Mouse (Mus musculus): ENCODE results near the gene Kcmf1. TPM values are rescaled to one million over a fixed set of nuclear protein-coding genes. Genes with fewer than 3 reads are reported as not detected.
"Not testable (repeated sequence)": the region's sequence is repeated elsewhere in the genome, so short reads cannot be mapped to it uniquely, and the experiment has no call there.

Gene Kcmf1
- total RNA-seq, 1 experiment from 2014 or later = 123 TPM

DNA sequence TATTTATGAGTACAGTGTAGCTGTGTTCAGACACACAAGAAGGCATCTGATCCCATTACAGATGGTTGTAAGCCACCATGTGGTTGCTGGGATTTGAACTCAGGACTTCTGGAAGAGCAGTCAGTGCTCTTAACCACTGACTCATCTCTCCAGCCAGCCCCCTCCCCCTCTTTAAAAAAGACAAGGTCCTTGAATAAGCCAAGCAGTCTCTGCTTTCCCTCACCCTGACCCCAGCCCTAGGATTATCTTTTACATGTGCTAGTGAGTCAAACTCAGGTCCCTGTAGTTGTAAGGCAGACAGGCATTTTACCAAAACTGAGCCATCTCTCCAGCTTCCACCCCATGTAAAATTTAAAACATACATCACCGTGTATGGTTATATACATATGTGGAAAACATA, 32.0 kb downstream of the Kcmf1 start:
- no peak for ATAC-seq (ENCODE audit: extremely low read depth, insufficient number of reproducible peaks, low FRiP score, poor library complexity, severe bottlenecking)

DNA sequence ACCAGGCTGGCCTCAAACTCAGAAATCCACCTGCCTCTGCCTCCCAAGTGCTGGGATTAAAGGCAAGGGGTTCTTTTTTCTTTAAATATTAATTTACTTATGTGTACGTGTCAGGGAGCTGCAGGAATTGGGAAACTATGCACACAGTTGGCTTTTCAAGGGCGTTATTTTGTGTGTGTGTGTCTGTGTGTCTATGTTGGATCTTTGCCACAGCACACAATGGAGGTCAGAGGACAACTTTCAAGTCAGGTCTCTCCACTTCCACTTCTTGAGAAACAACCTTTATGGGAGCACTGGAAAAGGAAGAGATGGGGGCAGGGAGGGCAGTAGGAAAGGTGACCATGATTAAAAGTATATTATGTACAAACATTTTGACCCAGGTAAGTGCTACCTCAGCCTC, 33.5 kb downstream of the Kcmf1 start:
- ATAC-seq (ENCODE audit: extremely low read depth, insufficient number of reproducible peaks, low FRiP score, poor library complexity, severe bottlenecking) = no peak

DNA sequence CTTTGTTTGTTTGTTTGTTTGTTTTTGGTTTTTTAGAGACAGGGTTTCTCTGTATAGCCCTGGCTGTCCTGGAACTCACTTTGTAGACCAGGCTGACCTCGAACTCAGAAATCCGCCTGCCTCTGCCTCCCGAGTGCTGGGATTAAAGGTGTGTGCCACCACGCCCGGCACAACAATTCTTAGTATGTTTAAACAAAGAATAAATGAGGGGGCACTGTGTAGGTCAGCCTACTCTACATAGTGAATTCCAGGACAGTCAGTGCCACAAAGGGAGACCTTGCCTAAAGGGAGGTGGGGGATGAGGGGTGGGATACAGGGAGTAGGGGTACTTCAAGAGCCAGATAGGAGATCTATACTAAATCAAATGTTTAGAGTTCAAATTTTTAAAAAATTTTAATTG, 37.1 kb downstream of the Kcmf1 start:
- not testable (repeated sequence) for ATAC-seq (ENCODE audit: extremely low read depth, insufficient number of reproducible peaks, low FRiP score, poor library complexity, severe bottlenecking)

DNA sequence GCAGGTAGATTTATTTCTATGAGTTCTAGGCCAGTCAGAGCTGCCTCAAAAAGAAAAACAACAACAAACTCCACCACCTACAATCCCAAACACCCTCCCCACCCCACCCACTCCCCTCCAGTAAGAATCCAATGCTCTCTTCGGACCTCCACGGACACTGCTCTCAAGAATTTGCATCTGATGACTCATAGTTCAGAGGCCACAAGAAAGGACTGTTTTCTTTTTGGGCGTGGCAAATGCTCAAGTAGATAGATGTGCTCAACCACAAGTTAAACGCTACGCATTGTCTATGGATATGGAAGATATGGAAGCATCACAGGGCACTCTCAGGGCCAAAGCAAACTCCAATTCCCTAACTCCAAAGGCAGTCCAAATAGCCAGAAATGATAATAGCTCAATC, 45.5 kb downstream of the Kcmf1 start:
- no peak for ATAC-seq (ENCODE audit: extremely low read depth, insufficient number of reproducible peaks, low FRiP score, poor library complexity, severe bottlenecking)

DNA sequence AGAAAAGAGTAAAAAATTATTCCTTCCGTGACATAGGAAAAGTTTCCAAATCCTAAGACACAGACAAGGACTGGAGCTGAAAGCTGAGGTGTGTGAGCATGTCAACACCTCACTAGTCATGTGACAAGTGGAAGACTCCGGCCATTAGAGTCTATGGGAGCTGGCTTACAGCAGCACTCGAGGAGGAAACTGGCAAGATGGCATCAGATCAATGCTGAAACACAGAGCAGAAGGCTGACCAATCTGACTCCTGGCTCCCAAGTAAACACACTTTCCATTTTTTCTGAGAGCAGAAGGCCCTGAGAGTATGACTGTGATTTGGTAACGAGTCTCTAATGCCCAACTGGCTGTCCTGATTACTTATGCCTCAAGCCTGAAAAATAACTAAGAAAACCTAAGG, 47.6 kb downstream of the Kcmf1 start:
- no peak for ATAC-seq (ENCODE audit: extremely low read depth, insufficient number of reproducible peaks, low FRiP score, poor library complexity, severe bottlenecking)

DNA sequence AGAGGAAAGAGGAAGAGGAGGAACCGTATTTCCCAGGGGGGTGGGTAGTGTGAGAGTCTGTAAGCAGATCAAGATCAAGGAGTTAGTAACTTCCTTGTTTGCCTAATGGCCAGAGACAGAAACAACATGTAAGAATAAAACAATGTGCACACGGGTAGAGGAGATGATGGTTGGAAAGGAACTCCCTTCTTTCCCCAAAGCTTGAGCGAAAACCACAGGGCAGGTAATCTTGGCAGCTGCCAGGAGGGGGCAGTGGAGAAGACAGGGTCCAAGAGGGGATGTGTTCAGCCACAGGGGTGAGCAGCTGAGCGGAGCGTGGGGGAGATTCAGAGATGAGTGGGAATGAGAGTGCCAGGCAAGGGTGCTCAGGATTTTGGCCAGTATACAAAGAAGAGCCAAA, 48.1 kb downstream of the Kcmf1 start:
- 0 out of 2 replicates have a peak, but pooled peaks have one; percentile 30 for ATAC-seq (ENCODE audit: extremely low read depth, insufficient number of reproducible peaks, low FRiP score, poor library complexity, severe bottlenecking)

DNA sequence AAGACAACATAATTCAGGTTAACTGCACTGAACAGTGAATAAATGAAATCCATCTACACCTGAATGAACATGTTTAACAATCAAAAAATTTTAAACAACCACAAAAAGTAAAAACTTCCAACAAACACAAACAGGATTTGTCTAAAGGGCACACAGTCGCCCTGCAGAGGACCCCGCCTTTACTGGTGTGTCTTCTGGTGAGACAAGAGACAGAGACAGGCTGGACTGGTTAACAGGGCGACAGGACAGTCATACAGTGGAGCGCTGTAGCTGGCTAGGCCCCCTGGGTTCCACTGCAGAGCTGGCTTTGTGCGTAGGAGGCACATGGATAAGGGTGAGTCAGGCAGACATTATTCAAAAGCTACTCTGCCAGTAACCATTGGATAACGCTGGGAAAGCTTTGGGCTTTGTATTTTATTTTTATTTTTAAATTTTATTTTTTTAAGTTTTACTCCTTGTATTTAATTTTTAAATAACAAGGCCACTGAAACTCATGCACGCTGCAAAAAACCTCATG, 57.7 kb downstream of the Kcmf1 start:
- no peak for ATAC-seq (ENCODE audit: extremely low read depth, insufficient number of reproducible peaks, low FRiP score, poor library complexity, severe bottlenecking)

DNA sequence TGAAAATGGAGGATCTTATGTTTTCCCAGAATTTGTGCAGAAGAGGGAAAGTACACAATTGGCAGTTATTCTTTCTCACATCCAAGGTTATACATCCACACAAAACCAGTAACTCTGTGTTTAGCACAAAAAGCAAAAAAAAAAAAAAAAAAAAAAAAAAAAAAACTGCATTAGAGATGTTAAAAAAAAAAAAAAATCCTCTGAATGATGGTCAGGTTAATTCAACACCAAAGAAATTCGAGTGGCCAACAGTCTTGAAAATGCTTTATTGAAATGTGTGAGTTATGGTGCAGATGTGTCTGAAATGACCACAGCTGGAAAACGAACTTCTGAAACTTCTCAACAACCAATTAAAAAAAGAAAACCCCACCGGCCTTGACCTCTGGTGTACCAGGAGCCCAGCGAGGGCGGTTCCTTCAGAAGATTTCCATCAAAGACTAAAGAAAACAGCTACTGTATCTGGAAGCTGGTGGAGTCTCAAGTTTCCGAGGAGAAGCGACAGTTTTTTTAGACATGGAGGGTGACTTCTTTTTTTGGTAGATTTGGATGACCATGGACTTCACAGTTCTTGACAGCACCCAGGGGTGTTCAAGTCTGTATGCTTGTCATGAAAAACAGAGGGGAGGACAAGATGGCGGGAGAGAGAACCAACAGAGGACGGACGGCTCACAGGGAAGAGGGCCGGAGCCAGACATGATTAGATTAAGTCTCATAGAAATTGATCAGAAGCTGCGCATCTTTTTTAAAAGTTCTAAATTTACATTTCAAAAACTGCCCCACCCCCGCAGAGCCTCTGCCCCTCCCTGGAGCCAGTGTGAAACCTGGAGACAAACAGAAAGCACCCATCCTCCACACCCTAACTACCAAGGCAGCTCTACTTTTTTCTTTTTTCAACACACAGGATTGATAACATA, 58.7 kb downstream of the Kcmf1 start:
- ATAC-seq (ENCODE audit: extremely low read depth, insufficient number of reproducible peaks, low FRiP score, poor library complexity, severe bottlenecking) = no peak

DNA sequence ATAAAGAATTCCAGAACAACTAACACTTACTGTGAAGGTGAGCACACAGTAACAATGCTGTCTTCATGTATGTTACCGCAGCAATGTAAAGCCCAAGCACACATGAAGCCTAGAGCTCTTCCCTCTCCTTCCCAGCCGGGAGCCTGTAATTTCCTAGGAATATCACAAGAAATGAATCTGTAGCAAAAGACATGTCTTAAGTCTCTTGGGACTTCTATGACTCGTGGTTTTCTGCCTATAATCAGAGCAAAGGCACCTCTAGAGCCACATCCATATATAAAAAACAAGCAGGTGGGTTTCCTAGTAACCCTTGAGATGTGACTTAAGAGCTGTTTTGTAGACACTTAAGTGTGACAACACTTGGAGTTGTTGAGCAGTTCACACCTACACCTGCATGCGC, 62.0 kb downstream of the Kcmf1 start:
- ATAC-seq (ENCODE audit: extremely low read depth, insufficient number of reproducible peaks, low FRiP score, poor library complexity, severe bottlenecking) = no peak

DNA sequence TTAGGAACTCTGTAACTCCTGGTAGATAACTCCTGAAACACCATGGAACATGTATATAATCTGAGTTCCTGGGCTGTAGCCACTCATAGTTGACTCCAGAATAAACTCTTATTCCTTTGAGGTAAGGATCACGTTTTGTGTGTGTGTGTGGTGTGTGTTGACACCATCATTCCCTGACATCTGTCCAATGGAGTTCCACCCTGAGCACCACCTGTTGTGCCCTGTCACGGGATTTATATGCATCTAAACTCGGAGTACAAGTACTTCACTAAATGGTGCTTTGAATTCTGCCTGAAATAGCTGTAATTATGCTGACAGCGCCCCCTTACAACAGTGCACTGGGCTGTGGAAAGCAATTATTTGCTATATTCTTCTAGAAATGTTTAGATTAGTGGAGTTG, 65.3 kb downstream of the Kcmf1 start:
- no peak for ATAC-seq (ENCODE audit: extremely low read depth, insufficient number of reproducible peaks, low FRiP score, poor library complexity, severe bottlenecking)

DNA sequence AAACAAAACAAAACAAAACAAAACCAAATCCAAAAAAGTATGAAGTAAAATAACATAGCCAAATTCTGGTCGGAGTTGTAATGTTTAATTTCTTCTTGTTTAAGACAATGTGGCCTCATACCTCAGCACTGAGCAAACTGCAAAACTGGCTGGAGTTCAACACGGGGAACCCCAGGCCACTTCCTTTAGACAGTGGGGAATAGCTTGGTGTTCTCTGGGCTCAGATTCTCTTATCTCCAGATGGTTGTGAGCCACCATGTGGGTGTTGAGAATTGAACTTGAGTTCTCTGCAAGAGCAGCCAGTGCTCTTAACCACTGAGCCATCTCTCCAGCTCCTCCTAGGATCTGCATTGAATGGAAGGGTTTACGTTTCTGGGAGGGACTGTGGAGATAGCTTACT, 67.9 kb downstream of the Kcmf1 start:
- ATAC-seq (ENCODE audit: extremely low read depth, insufficient number of reproducible peaks, low FRiP score, poor library complexity, severe bottlenecking) = no peak

DNA sequence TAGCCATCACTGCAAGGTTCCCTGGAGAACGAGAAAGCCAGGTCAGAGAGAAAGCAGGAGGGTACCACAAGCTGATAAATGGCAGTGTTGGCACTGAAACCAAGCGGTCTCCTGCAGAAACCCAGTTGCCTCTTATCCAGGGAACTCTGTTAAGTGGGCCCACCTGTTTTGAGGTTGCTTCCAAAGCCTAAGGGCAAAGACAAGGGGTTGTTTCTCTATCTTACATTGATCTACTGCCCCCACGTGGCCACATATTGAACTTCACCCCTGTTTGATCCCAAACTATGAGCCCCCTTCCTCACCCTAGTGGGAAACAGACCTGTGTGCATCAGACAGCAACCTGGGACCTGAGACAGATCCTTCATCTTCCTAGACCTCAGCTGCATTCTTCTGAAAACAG, 68.5 kb downstream of the Kcmf1 start:
- ATAC-seq (ENCODE audit: extremely low read depth, insufficient number of reproducible peaks, low FRiP score, poor library complexity, severe bottlenecking) = peak; percentile 51; the same call in 1 of the 2 replicates

DNA sequence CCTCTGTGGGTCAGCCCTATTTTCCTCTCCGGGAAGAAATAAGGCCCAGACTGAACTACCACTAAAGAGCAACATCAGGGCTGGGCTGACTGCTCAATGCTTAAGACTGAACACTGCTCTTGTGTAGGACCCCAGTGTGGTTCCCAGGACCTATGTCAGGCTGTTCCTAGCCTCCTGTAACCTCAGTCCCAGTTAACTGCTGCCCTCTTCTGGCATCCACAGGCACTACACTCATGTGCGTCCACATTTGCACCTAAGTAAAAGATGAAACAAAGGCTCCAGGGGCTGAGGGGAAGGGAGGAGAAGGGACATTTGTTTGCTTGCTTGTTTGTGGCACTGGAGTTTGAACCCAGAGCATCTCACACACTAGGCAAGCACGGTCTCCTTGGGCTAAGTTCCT, 70.9 kb downstream of the Kcmf1 start:
- ATAC-seq (ENCODE audit: extremely low read depth, insufficient number of reproducible peaks, low FRiP score, poor library complexity, severe bottlenecking) = no peak

DNA sequence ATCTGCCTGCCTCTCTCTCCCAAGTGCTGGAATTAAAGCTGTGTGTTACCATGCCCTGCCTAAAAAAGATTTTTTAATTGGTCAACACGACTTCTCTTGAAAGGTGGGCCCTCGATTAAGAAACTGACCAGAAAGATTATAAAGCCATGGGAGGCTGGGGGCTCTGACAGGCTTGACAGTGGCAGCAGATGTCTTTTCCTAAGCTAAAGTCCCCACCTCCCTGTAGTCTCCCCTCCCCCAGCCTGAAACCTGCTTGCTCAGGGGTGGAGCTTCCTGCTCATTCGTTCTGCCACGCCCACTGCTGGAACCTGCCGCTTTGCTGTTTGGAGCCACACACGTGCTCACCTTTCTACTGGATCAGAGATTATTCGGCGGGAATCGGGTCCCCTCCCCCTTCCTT, 71.7 kb downstream of the Kcmf1 start:
- not testable (repeated sequence) for ATAC-seq (ENCODE audit: extremely low read depth, insufficient number of reproducible peaks, low FRiP score, poor library complexity, severe bottlenecking)

DNA sequence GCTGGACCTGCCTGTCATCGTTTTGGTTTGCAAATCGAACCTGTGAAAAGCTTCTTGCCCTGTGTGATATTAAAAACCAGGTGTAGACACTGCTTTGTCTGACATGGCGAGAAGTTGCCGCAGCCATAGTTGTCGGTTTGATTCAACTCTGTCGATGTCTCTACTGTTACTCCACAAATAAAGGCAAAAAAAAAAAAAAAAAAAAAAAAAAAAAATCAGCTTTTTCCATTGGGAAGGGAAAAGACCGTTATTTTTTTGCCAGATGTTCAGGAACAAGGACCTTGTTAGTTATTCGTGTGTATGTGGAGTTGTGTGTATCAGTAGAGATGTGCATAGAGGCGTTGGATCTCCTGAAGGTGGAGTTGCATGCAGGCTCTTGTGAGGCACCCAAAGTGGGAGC, 74.0 kb downstream of the Kcmf1 start:
- no peak for ATAC-seq (ENCODE audit: extremely low read depth, insufficient number of reproducible peaks, low FRiP score, poor library complexity, severe bottlenecking)

DNA sequence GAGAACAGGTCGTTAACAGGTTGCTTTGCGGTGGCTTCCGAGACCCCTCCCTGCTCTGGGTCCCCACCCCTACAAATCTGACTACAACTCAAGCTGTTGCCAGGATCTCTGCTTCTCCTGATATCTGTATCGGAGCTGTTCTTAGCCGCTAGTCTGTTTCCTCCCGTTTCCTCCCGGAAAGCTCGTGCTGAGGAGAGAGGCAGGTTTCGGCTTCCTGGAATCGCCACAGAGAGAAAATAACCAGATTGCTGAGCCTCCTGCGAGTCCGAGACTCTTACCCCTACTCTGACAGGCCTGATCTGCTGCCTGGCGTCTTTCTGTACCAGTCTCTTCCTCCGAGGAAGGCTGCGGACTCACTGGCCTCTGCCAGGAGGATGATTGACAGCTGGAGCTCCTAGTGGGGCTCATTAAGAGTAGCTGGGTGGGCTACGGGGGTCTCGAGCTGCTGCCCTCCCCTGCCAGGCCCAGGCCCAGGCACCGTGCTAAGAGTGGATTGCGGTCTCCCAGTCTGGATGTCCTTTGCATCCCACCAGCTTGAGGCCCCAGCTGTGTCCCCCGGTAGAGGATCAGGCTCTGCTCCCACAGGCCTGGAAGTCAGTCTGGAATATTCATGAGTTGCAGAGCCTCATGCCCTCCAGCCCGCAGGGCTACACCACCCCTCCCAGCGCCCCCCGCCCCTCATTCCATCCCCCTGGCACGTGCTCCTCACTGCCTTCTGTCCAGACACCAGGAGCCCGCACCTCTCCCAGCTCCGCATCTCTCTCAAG, 74.6 kb downstream of the Kcmf1 start:
- no peak for ATAC-seq (ENCODE audit: extremely low read depth, insufficient number of reproducible peaks, low FRiP score, poor library complexity, severe bottlenecking)

DNA sequence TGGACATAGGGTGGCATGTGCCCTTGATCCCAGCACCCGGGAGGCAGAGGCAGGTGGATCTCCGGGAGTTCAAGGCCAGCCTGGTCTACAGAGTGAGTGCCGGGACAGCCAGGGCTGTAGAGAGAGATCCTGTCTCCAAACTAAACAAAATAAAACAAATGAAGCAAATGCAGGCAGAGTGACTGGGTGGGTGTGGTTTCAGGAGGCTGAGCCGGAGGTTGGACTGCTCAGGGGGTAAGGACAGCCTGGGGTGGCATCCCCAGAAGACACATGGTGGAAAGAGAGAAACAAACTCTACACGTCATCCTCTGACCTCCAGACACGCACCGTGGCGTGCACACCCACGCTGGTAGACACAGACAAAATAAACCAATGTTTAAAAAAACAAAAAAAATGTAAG, 86.3 kb downstream of the Kcmf1 start:
- no peak for ATAC-seq (ENCODE audit: extremely low read depth, insufficient number of reproducible peaks, low FRiP score, poor library complexity, severe bottlenecking)

DNA sequence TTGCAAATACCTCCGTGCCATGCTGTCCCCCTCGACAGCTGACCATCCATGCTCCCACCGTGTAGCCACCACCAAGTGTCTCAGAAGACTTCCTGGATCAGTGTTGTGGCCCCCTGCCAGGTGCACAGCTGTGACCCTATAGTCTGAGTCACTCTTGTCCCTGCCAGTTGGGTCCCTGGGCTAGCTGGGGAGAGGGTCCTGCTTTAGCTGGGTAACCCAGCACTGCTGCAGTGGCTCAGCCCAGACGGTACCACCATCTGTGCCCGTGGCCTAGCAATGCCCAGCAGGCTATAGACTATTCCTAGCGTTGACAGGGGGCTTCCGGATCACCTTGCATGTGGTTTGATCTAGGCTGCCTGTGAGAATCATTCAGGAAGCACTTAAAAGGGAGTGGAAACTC, 89.5 kb downstream of the Kcmf1 start:
- ATAC-seq (ENCODE audit: extremely low read depth, insufficient number of reproducible peaks, low FRiP score, poor library complexity, severe bottlenecking) = no peak

DNA sequence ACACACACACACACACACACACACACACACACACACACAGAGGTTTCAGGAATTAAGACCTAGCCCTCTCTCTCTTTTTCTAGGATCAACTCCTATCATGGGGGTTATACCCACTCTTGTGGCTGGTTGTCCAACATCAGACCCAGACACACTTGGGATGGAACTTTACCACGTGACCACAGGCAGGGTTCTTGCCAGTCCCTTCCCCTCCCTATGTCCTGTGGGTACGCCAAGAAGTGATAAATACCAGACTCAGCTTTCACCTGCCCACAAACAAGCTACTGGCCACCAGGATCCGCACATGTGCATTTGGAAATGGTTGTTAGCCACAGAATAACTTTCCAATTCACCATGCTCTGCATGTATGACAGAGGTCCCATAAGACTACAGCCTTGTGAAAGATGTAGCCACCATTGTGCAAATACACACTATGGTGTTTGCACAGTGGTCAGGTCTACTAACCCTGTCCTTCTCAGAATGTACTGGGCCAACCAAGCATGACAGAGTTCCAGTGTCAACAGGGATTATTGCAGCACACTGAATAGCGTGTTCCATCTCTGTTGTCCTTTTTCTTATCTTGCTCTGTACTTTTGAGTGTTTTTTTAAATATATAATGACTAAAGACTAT, 90.1 kb downstream of the Kcmf1 start:
- no peak for ATAC-seq (ENCODE audit: extremely low read depth, insufficient number of reproducible peaks, low FRiP score, poor library complexity, severe bottlenecking)

DNA sequence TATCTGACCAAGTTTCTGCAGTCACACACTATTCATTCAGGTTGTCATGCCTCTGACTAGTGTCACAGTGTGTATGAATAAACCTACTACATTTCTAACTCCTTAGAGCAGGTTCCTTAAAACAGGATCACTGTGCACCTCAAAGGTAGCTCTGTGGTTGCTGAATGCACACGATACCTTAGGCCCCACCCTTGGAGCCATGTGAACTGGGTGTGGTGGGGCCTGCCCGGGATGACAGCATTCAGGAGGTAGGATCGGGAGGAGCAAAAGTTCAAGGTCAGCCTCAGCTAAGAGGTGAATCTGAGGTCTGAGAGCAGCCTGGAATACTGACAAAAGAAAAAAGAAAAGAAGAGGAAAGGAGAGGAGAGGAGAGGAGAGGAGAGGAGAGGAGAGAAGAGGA, 91.4 kb downstream of the Kcmf1 start:
- ATAC-seq (ENCODE audit: extremely low read depth, insufficient number of reproducible peaks, low FRiP score, poor library complexity, severe bottlenecking) = no peak
